Mouse (Mus musculus) midbrain, embryonic 14.5 days (tissue): Measurements from ENCODE around the gene Aplnr. TPM values are rescaled to one million over a fixed set of nuclear protein-coding genes. Genes with fewer than 3 reads are reported as not detected.

Experiments used
- ATAC-seq: fragments of 200-750 bp; cut with Nextera tagmentation; 2 replicates; pipeline ENCODE4 v1.8.0; 2017; ENCODE audit warnings: moderate number of reproducible peaks, moderate library complexity; ENCODE audit not compliant: low FRiP score, low TSS enrichment
- DNase-seq: peaks from one replicate; pipeline ENCODE4 v3.0.0-alpha.2; 2015
- H3K27ac ChIP-seq: fragments of 300-500 bp; sonication (generic); replicated peaks from 2 replicates; pipeline ENCODE4 v1.5.1; 2014; ENCODE audit warnings: mild to moderate bottlenecking, low read depth, low read length, moderate library complexity
- H3K27me3 ChIP-seq: fragments of 300-500 bp; sonication (generic); 2 replicates; pipeline ENCODE4 v1.6.1; 2014; ENCODE audit warnings: low read length, control low read depth, mixed read lengths; ENCODE audit not compliant: control insufficient read depth, insufficient read depth
- H3K36me3 ChIP-seq: fragments of 300-500 bp; sonication (generic); 2 replicates; pipeline ENCODE4 v1.6.1; 2014; ENCODE audit warnings: low read length, control low read depth; ENCODE audit not compliant: control insufficient read depth, insufficient read depth
- H3K4me1 ChIP-seq: fragments of 300-500 bp; sonication (generic); 2 replicates; pipeline ENCODE4 v1.6.1; 2014; ENCODE audit warnings: mild to moderate bottlenecking, antibody characterized with exemption, low read length, control low read depth; ENCODE audit not compliant: control insufficient read depth, insufficient read depth
- H3K4me2 ChIP-seq: fragments of 300-500 bp; sonication (generic); 2 replicates; pipeline ENCODE4 v1.6.1; 2014; ENCODE audit warnings: mild to moderate bottlenecking, low read length, moderate library complexity
- H3K4me3 ChIP-seq: fragments of 300-500 bp; sonication (generic); replicated peaks from 2 replicates; pipeline ENCODE4 v1.5.1; 2014; ENCODE audit warnings: low read depth, low read length
- H3K9ac ChIP-seq: fragments of 300-500 bp; sonication (generic); replicated peaks from 2 replicates; pipeline ENCODE4 v1.6.1; 2014; ENCODE audit warnings: mild to moderate bottlenecking, low read length, moderate library complexity
- H3K9me3 ChIP-seq: fragments of 300-500 bp; sonication (generic); 2 replicates; pipeline ENCODE4 v1.6.1; 2016; ENCODE audit warnings: low read length, control low read depth, mixed read lengths; ENCODE audit not compliant: control insufficient read depth
- WGBS: fragments of 180-500 bp; shearing (Covaris S2); extraction: QIAGEN DNeasy Blood & Tissue Kit; methylation state at CpG from one replicate; pipeline ENCODE4 v1.1.7; 2014; 5-methylcytosine and 5-hydroxymethylcytosine counted together
- polyA plus RNA-seq: library from polyadenylated mRNA; unstranded; fragments of >200 nt; fragmentation: Nextera tagmentation; extraction: Ambion mirVana; gene quantifications from 2 replicates; pipeline ENCODE4 v1.2.1, GENCODE M21; 2014

The Aplnr gene
- polyA plus RNA-seq, 1 experiment from 2014 or later: 27.7 TPM

DNA sequence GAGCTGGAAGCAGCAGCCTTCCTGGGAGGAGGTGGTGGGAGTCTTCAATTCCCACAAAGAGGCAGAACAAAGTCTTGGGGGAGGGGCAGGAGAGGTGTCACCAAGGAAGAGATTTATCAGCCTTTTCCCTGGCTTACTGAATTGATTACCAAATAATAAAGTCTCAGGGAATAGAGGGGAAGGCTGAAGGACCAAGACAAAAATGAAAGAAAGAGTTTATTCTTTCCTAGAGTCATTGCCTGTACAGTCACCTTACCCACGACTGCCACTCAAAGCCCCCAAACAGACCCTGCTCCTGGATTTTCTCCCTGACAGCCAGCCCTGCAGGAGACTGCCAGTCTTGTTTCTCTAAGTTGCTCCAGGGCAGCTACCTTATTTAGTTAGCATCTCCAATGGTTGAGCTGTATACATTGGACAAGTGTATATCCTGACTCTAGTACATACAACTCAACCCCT, 25.6 kb downstream of the Aplnr start:
- H3K9ac ChIP-seq: no peak overlapping the region
- no peaks in the 10 kb centered on the region for H3K27me3 ChIP-seq
- DNase-seq (peak; percentile 64), ATAC-seq (peak; percentile 32; the same call in 1 of the 2 replicates)
- peaks cover 12% of the 10 kb centered on the region for H3K4me1 ChIP-seq
- H3K9me3 ChIP-seq: no peaks in the 10 kb centered on the region
- 0% methylated on average over 1 of the region's 1 CpGs for WGBS
- peak overlapping the region; percentile 41; the same call in 1 of the 2 replicates for H3K27ac ChIP-seq
- no peak overlapping the region for H3K4me3 ChIP-seq
- no peaks in the 10 kb centered on the region for H3K36me3 ChIP-seq
- H3K4me2 ChIP-seq: no peak overlapping the region

GRCm38 (mm10) chr2:85163311-85164047, 27.5 kb downstream of the Aplnr start:
- WGBS: 69% methylated on average over 7 of the region's 7 CpGs
- H3K36me3 ChIP-seq: no peaks in the 10 kb centered on the region
- DNase-seq (no peak), ATAC-seq (no peak)
- no peak overlapping the region for H3K9ac ChIP-seq
- H3K27me3 ChIP-seq: no peaks in the 10 kb centered on the region
- H3K9me3 ChIP-seq: no peaks in the 10 kb centered on the region
- H3K4me3 ChIP-seq: no peak overlapping the region
- no peak overlapping the region for H3K4me2 ChIP-seq
- H3K4me1 ChIP-seq: peaks cover 12% of the 10 kb centered on the region
- H3K27ac ChIP-seq: no peak overlapping the region

DNA sequence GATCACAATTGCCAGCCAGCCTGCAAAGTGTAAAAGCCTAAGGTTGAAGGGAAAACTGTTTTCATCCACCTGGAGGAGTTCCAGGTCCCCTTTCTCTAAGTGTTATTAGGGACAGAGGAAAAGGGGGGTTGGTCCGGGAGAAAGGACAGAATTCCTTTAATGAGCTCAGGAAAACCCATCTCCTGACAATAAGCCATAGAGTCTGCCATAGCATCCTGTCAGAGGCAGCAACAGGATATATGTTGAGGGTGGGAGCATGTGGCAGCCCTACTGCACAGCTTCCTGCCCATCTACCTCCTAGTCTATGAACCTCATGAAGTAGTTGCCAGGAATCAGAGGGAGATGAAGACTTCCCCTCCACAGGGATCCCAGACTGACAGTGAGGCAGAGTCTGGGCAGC, 31.6 kb downstream of the Aplnr start:
- H3K9ac ChIP-seq: no peak overlapping the region
- no peak overlapping the region for H3K4me3 ChIP-seq
- H3K27ac ChIP-seq: no peak overlapping the region
- no peak for DNase-seq
- no peak overlapping the region for H3K4me2 ChIP-seq
- no peaks in the 10 kb centered on the region for H3K9me3 ChIP-seq
- no peaks in the 10 kb centered on the region for H3K27me3 ChIP-seq
- H3K4me1 ChIP-seq: no peaks in the 10 kb centered on the region
- H3K36me3 ChIP-seq: no peaks in the 10 kb centered on the region
- whole genome bisulfite sequencing: 84% methylated on average over 1 of the region's 1 CpGs
- no peak for ATAC-seq

DNA sequence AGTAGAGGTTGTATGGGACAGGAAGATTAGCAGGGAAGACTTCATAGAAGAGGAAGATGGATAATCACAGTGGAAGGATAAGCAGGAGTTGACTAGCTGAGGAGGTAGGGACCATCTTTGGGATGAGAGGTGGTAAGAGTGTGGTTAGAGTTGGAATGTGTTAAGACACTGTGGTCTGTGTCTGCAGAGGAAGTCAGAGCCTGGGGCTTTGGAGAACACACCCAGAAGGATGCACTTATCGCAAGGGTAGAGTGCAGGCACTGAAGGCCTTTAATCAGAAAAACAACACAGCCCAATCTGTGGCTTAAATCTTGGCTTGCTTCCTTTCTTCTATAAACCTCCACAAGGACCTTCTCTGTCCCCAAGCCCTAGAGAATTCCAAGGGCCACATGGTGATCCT, 32.3 kb downstream of the Aplnr start:
- WGBS: 90% methylated on average over 1 of the region's 1 CpGs
- DNase-seq: no peak
- no peak overlapping the region for H3K4me3 ChIP-seq
- no peak overlapping the region for H3K27ac ChIP-seq
- H3K9ac ChIP-seq: no peak overlapping the region
- ATAC-seq: no peak
- H3K4me1 ChIP-seq: no peaks in the 10 kb centered on the region
- no peaks in the 10 kb centered on the region for H3K27me3 ChIP-seq
- no peaks in the 10 kb centered on the region for H3K9me3 ChIP-seq
- no peaks in the 10 kb centered on the region for H3K36me3 ChIP-seq
- no peak overlapping the region for H3K4me2 ChIP-seq

- Histone ChIP-seq H3K4me3 (no peak overlapping the region), H3K36me3 (no peaks in the 10 kb centered on the region), H3K27ac (no peak overlapping the region), H3K4me2 (no peak overlapping the region), H3K27me3 (no peaks in the 10 kb centered on the region), H3K4me1 (no peaks in the 10 kb centered on the region), H3K9me3 (no peaks in the 10 kb centered on the region), H3K9ac (no peak overlapping the region)
- 82% methylated on average over 3 of the region's 3 CpGs for WGBS
- ATAC-seq: no peak
- DNase-seq: no peak
Observed at GRCm38 (mm10) chr2:85172071-85172762, 36.2 kb downstream of the Aplnr start.

GRCm38 (mm10) chr2:85172763-85173103, 36.7 kb downstream of the Aplnr start:
- Histone ChIP-seq H3K9ac (no peak overlapping the region), H3K4me1 (no peaks in the 10 kb centered on the region), H3K4me2 (no peak overlapping the region), H3K27ac (no peak overlapping the region), H3K4me3 (no peak overlapping the region), H3K9me3 (no peaks in the 10 kb centered on the region), H3K36me3 (no peaks in the 10 kb centered on the region), H3K27me3 (no peaks in the 10 kb centered on the region)
- DNase-seq (no peak), ATAC-seq (no peak)
- 67% methylated on average over 2 of the region's 2 CpGs for WGBS

- no peak for ATAC-seq
Observed at GRCm38 (mm10) chr2:85173545-85173944, 37.5 kb downstream of the Aplnr start.

GRCm38 (mm10) chr2:85178139-85178800, 42.2 kb downstream of the Aplnr start:
- no peak for ATAC-seq

More at GRCm38 (mm10) chr2:85173545-85173944, 37.5 kb downstream of the Aplnr start:
- Histone ChIP-seq H3K4me3 (no peak overlapping the region), H3K27ac (no peak overlapping the region), H3K9me3 (no peaks in the 10 kb centered on the region), H3K27me3 (no peaks in the 10 kb centered on the region), H3K4me1 (no peaks in the 10 kb centered on the region), H3K9ac (no peak overlapping the region), H3K36me3 (no peaks in the 10 kb centered on the region), H3K4me2 (no peak overlapping the region)
- no peak for DNase-seq
- 67% methylated on average over 6 of the region's 6 CpGs for WGBS

More at GRCm38 (mm10) chr2:85178139-85178800, 42.2 kb downstream of the Aplnr start:
- H3K9ac ChIP-seq: no peak overlapping the region
- H3K27ac ChIP-seq: no peak overlapping the region
- H3K4me2 ChIP-seq: no peak overlapping the region
- no peak overlapping the region for H3K4me3 ChIP-seq
- H3K9me3 ChIP-seq: no peaks in the 10 kb centered on the region
- WGBS: 81% methylated on average over 4 of the region's 4 CpGs
- H3K27me3 ChIP-seq: no peaks in the 10 kb centered on the region
- no peak for DNase-seq
- H3K4me1 ChIP-seq: no peaks in the 10 kb centered on the region
- no peaks in the 10 kb centered on the region for H3K36me3 ChIP-seq
